ENCODE assay signal across 16 mouse cellular contexts in genomic region chr15:27518026-27518425, GRCm38 (mm10). TPM values are rescaled to one million over a fixed set of nuclear protein-coding genes. Genes with fewer than 3 reads are reported as not detected.
DNase-seq lines count a peak whose midpoint lies in the region; ATAC-seq and TF ChIP-seq lines count a peak whose summit lies in the region.
"Had no signal": no experiment of that assay in that cellular context is flagged by ENCODE, and none has a peak within 500 bp of the region (broad histone marks: within the 10 kb centered on the region; RNA-seq: fewer than 3 reads in every experiment).

No protein-coding gene starts in this region.

- no peak overlapping the region for H3K4me3 ChIP-seq in left cerebral cortex, adult 2 months
- no peak overlapping the region for H3K4me3 ChIP-seq in myocyte
- H3K4me3 ChIP-seq in midbrain, postnatal 0 days (ENCODE audit: low read depth, low read length) = no peak overlapping the region
- H3K4me3 ChIP-seq: embryonic facial prominence, embryonic 10.5 days; midbrain, embryonic 15.5 days had no signal

- WGBS in midbrain, postnatal 0 days = 87% methylated on average over 8 of the region's 8 CpGs

- peaks cover 92% of the 10 kb centered on the region for H3K79me2 ChIP-seq in myocyte (ENCODE audit: control insufficient read depth, insufficient read depth)

- no peaks in the 10 kb centered on the region for H3K9me3 ChIP-seq in midbrain, postnatal 0 days (ENCODE audit: low read length)
- H3K9me3 ChIP-seq: midbrain, embryonic 15.5 days had no signal

- peak overlapping the region; percentile 2; the same call in 1 of the 2 replicates for H3K27ac ChIP-seq in left cerebral cortex, adult 2 months
- no peak overlapping the region for H3K27ac ChIP-seq in midbrain, postnatal 0 days (ENCODE audit: low read depth, low read length)
- H3K27ac ChIP-seq: embryonic facial prominence, embryonic 10.5 days; liver, embryonic 14.5 days; midbrain, embryonic 15.5 days had no signal

- H3K4me2 ChIP-seq in myocyte (ENCODE audit: low read depth) = peak overlapping the region; percentile 72
- no peak overlapping the region for H3K4me2 ChIP-seq in midbrain, postnatal 0 days (ENCODE audit: low read depth, low read length, poor library complexity, severe bottlenecking)
- H3K4me2 ChIP-seq: midbrain, embryonic 15.5 days had no signal

- peak; percentile 76 for ATAC-seq in granulocyte monocyte progenitor cell, adult 5-6 weeks (replicated peaks; ENCODE audit: poor library complexity, severe bottlenecking)
- no peak for ATAC-seq in midbrain, postnatal 0 days (ENCODE audit: low FRiP score)
- ATAC-seq: hindbrain, embryonic 16.5 days; midbrain, embryonic 15.5 days had no signal

- no peaks in the 10 kb centered on the region for H3K4me1 ChIP-seq in midbrain, postnatal 0 days (ENCODE audit: insufficient read depth, low read length)

- intact Hi-C loops in left cerebral cortex, adult 2 months (cut with DNase I) = no loop called here

- H3K9ac ChIP-seq in midbrain, postnatal 0 days (replicated peaks; ENCODE audit: low read length, poor library complexity, severe bottlenecking) = no peak overlapping the region
- H3K9ac ChIP-seq: liver, embryonic 14.5 days; midbrain, embryonic 15.5 days had no signal

- no peak for TF ChIP-seq POLR2A in myocyte (IDR thresholded peaks at IDR 0.05; ENCODE audit: insufficient read length, low read depth)

- peaks cover 5% of the 10 kb centered on the region for H3K36me3 ChIP-seq in myocyte (ENCODE audit: control insufficient read depth, insufficient read depth)
- no peaks in the 10 kb centered on the region for H3K36me3 ChIP-seq in midbrain, postnatal 0 days (ENCODE audit: insufficient read depth, low read length)
- H3K36me3 ChIP-seq: embryonic facial prominence, embryonic 10.5 days; midbrain, embryonic 15.5 days had no signal

- no peaks in the 10 kb centered on the region for H3K27me3 ChIP-seq in myocyte (ENCODE audit: control insufficient read depth, insufficient read depth, insufficient read length)
- H3K27me3 ChIP-seq in midbrain, postnatal 0 days (ENCODE audit: insufficient read depth, low read length) = no peaks in the 10 kb centered on the region
- H3K27me3 ChIP-seq: midbrain, embryonic 15.5 days had no signal

- no peak for TF ChIP-seq CTCF in left cerebral cortex, adult 2 months (IDR thresholded peaks at IDR 0.05)
- no peak for TF ChIP-seq CTCF in midbrain, postnatal 0 days (IDR thresholded peaks at IDR 0.05)

- no peak overlapping the region for H3ac ChIP-seq in myocyte (ENCODE audit: control insufficient read depth, insufficient read length)

- no peak for DNase-seq in left cerebral cortex, adult 2 months (ENCODE audit: extremely low spot score in 1 of 2, low spot score in 2 of 2)
- no peak for DNase-seq in left cerebral cortex, adult 11 months (ENCODE audit: low spot score)
- peak; percentile 12 for DNase-seq in CD4-positive, CD25-positive, alpha-beta regulatory T cell, adult 2 months (ENCODE audit: low read depth, low spot score)
- DNase-seq in cerebellum, postnatal 14 days = no peak
- DNase-seq in midbrain, postnatal 0 days (ENCODE audit: low spot score) = no peak
- DNase-seq: adrenal gland, adult 2 months; cerebellum, adult 9-11 months; heart, adult 18-20 months; lung, postnatal 14 days; right cerebral cortex, postnatal 14 days had no signal

TF ChIP-seq in myocyte, 11 proteins besides CTCF, POLR2A, EP300 and RAD21:
- TF ChIP-seq TCF12 (IDR thresholded peaks at IDR 0.05; ENCODE audit: insufficient read depth, poor library complexity, severe bottlenecking) (no peak), POLR2AphosphoS2 (IDR thresholded peaks at IDR 0.05; ENCODE audit: insufficient read length, low read depth) (no peak), REST (IDR thresholded peaks at IDR 0.05; ENCODE audit: insufficient read depth, insufficient read length) (no peak), MYOG (IDR thresholded peaks at IDR 0.05; ENCODE audit: control insufficient read depth in 1 of 3, insufficient read depth in 1 of 3, insufficient read length in 2 of 3, low read depth in 2 of 3) (no peak), SRF (IDR thresholded peaks at IDR 0.05; ENCODE audit: control insufficient read depth, insufficient read length, low read depth) (no peak), USF1 (IDR thresholded peaks at IDR 0.05; ENCODE audit: low read depth) (no peak), E2F4 (IDR thresholded peaks at IDR 0.05; ENCODE audit: insufficient read depth) (no peak), CEBPB (IDR thresholded peaks at IDR 0.05; ENCODE audit: insufficient read depth, poor library complexity, severe bottlenecking) (no peak), MAX (IDR thresholded peaks at IDR 0.05; ENCODE audit: low read depth) (no peak), TCF3 (IDR thresholded peaks at IDR 0.05; ENCODE audit: insufficient read length, low read depth) (no peak), MYOD1 (IDR thresholded peaks at IDR 0.05; ENCODE audit: control insufficient read depth in 1 of 3, insufficient read length in 2 of 3, low read depth in 2 of 3) (no peak)
TF ChIP-seq in myocyte: peak in this region for 0.

RNA-seq across cellular contexts. Expression of gene Ank, which starts 51.5 kb away (rescaled TPM):
- 100 to 1,000 TPM; 173 to 176 TPM for total RNA-seq in left cerebral cortex, adult 2 months (2021)
- 20.1 and 20.8 TPM in 2 replicates for total RNA-seq in granulocyte monocyte progenitor cell, adult 5-6 weeks (2014; fragmentation: Nextera tagmentation)
- total RNA-seq in granulocyte monocyte progenitor cell, adult 5-6 weeks (2017) = 11.3 and 12.4 TPM in 2 replicates
- polyA plus RNA-seq in myocyte (2012; fragmentation: generic; extraction: Trizol) = 103 TPM
- 24.1 and 28.4 TPM in 2 replicates for total RNA-seq in midbrain, postnatal 0 days (2014; rRNA removed)
- 15.7 and 15.8 TPM in 2 replicates for polyA plus RNA-seq in midbrain, postnatal 0 days (2015; fragmentation: Nextera tagmentation; extraction: Ambion mirVana)
